Mouse (Mus musculus) kidney, adult 2 months (tissue): Measurements from ENCODE around the gene Ccdc171. TPM values are rescaled to one million over a fixed set of nuclear protein-coding genes. Genes with fewer than 3 reads are reported as not detected.
"Not testable (repeated sequence)": the region's sequence is repeated elsewhere in the genome, so short reads cannot be mapped to it uniquely, and the experiment has no call there.

ENCODE experiments used
- DNase-seq: peaks from one replicate; pipeline ENCODE4 v3.0.0; 2021
- H3K27ac ChIP-seq: fragments of 200-500 bp; 2 replicates; pipeline ENCODE4 v1.5.1; 2012; ENCODE audit warnings: low read depth, low read length, control low read depth, inconsistent platforms; ENCODE audit not compliant: insufficient read depth
- H3K27me3 ChIP-seq: fragments of 200-500 bp; replicated peaks from 2 replicates; pipeline ENCODE4 v1.6.1; 2012; ENCODE audit warnings: mild to moderate bottlenecking, moderate library complexity, low read length, inconsistent platforms; ENCODE audit not compliant: control insufficient read depth, insufficient read depth
- H3K36me3 ChIP-seq: fragments of 200-500 bp; 2 replicates; pipeline ENCODE4 v1.6.1; 2012; ENCODE audit warnings: mild to moderate bottlenecking, moderate library complexity, low read length, inconsistent platforms; ENCODE audit not compliant: control insufficient read depth, insufficient read depth
- H3K4me1 ChIP-seq: fragments of 200-500 bp; 2 replicates; pipeline ENCODE4 v1.6.1; 2011; ENCODE audit warnings: low read length; ENCODE audit not compliant: control insufficient read depth, insufficient read depth
- H3K4me3 ChIP-seq: fragments of 200-500 bp; 2 replicates; pipeline ENCODE4 v1.5.1; 2011; ENCODE audit warnings: mild to moderate bottlenecking, low read depth, low read length, control low read depth; ENCODE audit not compliant: insufficient read depth
- CTCF ChIP-seq: fragments of 200-500 bp; conservative IDR thresholded peaks from 2 replicates; pipeline ENCODE4 v1.5.1; 2011; ENCODE audit warnings: low read depth, mild to moderate bottlenecking, control low read depth, low read length, moderate library complexity, mixed read lengths; ENCODE audit not compliant: insufficient read depth, insufficient read length
- POLR2A ChIP-seq: fragments of 200-500 bp; IDR thresholded peaks from one replicate; pipeline ENCODE4 v1.6.1; 2011; ENCODE audit warnings: low read depth, low read length, control low read depth
- WGBS: fragments of 180-500 bp; shearing (Covaris S2); methylation state at CpG from one replicate; pipeline ENCODE4 v1.1.7; 2018; 5-methylcytosine and 5-hydroxymethylcytosine counted together
- polyA plus RNA-seq: library from polyadenylated mRNA; depleted of rRNA; stranded (reverse); fragments of >200 nt; gene quantifications from 2 replicates; pipeline ENCODE4 v1.2.3, GENCODE M21; 2012; rRNA removed

The Ccdc171 gene
- polyA plus RNA-seq, result 0.72 TPM in 2 replicates

DNA sequence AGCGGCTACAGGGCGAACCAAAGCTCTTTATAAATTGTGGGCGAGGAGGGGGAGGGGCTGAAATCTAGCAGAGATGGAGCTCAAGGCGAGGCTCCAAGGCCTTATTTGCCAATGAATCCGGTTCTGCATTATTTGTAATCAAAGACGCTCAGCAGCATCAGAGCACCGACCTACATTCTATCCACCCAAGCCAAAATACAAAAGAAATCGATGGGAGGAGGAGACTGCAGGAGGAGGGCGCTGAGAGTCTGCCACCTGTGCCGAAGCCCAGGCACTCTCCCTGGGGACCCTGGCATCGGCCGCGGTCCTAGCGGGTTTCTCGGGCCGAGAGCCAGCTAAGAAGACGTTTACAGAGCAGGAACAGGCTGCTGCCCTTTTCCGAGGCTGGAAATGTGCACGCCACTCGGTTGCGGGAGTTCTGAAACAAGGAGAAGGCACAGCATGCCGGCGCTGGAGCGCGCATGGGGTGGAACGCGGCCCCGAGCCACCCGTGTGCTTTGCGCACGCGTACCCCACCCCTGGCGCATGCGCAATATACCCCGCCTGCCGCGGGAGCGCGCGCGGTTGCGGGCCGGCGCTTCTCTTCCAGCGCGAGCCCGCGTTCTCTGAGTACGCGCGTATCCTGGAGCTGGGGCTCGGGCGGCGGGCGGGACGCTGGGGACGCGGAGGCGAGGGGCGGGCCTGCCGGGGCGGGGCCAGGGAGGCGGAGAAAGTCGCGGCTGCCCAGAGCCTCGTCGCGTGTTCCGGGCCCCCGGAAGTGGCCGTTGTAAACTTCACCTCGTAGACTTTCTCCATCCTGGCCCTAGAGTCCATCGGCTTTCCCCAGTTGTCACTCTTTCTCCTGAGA, at the start of gene Ccdc171:
TSS of gene Ccdc171 (plus strand) at position 703 of the 847 bp plus-strand sequence.
- WGBS, result under 1% methylated on average over 72 of the region's 73 CpGs
- H3K27ac ChIP-seq, result peak within 1 kb of the TSS; percentile 70

DNA sequence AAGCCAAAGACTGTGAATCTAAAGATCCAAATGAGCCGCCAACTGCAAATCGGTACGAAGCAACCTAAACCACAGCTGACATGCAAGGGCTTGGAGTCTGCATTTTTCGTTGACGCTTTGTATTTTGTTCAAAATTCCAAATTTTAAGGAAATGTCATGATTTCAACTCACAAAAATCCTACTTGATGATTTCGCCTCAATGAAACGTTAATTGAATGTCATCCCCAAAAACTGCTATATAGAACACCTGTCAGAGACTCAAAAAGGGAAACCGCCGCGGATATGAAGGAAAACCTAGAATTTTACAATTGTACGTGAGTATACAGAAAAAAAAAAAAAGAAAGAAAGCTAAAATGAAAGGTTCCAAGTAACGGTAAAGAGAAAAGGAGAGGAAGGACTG, 40.1 kb upstream of the Ccdc171 start:
- Histone ChIP-seq H3K4me1 (no peaks in the 10 kb centered on the region), H3K27ac (no peak overlapping the region), H3K4me3 (peak overlapping the region; percentile 94), H3K36me3 (no peaks in the 10 kb centered on the region), H3K27me3 (no peaks in the 10 kb centered on the region)
- WGBS, result 23% methylated on average over 12 of the region's 12 CpGs
- no peak for TF ChIP-seq POLR2A
- TF ChIP-seq CTCF, result no peak
- DNase-seq, result no peak

More for the DNA sequence above, at the start of gene Ccdc171:
- DNase-seq, result peak; percentile 97
- TF ChIP-seq CTCF (no peak), POLR2A (peak; percentile 80)
- Histone ChIP-seq H3K4me3 (peak within 1 kb of the TSS; percentile 71), H3K27me3 (no peaks in the 10 kb centered on the region), H3K4me1 (peaks cover 3% of the 10 kb centered on the region; the same call in 1 of the 2 replicates), H3K36me3 (no peaks in the 10 kb centered on the region)

DNA sequence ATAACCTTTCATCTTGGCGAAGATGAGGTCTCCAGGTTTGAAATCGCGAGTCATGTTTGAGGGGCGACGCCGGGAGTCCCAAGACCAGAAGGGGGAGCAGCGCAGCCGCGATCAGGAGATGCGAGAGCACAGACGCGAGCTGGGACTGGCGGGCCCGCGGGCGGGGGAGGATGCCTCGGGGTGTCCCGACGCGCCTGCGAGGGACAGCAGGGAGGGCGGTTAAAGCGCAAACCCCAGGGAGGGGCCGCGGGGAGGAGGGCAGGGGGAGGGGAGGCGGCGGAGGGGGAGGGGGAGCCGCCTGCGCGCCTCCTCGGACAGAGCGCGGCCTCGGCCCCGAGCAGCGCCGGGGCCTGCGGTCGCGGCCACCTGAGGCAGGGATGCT, 39.6 kb upstream of the Ccdc171 start:
- DNase-seq, result peak; percentile 82
- no peaks in the 10 kb centered on the region for H3K27me3 ChIP-seq

DNA sequence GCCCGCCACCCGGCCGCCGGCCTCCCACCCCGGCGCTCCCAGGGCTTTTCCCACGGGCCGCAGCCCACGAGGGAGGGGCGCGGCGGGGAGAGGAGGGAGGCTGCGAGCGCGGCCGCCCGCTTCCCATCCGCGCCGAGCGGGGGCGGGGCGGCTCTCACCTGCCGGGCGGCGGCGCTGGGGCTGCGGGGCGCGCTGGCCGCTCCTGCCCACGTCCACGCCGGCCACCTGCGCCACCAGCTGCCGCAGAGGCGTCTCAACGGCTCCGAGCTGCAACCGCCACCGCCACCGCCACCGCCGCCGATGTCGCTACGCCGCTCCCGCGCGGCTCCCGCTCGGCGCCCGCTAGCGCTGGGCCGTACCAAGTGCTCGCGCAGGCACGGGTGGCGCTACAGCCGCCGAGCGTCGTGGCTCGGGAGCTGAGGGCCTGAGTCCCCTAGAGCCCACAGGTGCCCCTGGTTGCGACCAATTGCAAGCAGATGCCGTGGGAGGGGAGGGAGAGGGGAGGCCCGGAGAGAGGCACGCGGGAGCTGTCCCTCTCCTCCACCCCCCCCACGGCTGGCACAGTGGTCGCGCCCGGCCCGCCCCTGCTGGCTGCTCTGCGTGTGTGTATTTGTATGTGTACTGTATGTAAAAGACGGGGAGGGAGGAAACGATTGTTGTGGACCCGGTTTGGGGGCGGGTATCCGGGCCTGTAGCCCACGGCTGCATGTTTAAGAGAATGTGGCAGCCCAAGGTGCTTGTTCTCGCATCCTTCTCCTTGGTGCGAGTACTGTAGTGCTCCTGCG, 39.0 kb upstream of the Ccdc171 start, which contains the start of gene Psip1:
TSS of gene Psip1 (minus strand) at position 343 of the 785 bp plus-strand sequence.
- H3K4me3 ChIP-seq, result peak within 1 kb of the TSS; percentile 94
- no peaks in the 10 kb centered on the region for H3K4me1 ChIP-seq
- under 1% methylated on average over 80 of the region's 86 CpGs for WGBS
- no peaks in the 10 kb centered on the region for H3K36me3 ChIP-seq
- peak; percentile 89 for DNase-seq
- H3K27me3 ChIP-seq, result no peaks in the 10 kb centered on the region
- TF ChIP-seq POLR2A (no peak), CTCF (peak; percentile 33; the same call in 1 of the 2 replicates)
- peak within 1 kb of the TSS; percentile 94 for H3K27ac ChIP-seq

More for the DNA sequence above, 39.6 kb upstream of the Ccdc171 start:
- TF ChIP-seq POLR2A, result no peak
- TF ChIP-seq CTCF, result peak; percentile 54
- Histone ChIP-seq H3K4me1 (no peaks in the 10 kb centered on the region), H3K27ac (no peak overlapping the region), H3K36me3 (no peaks in the 10 kb centered on the region), H3K4me3 (peak overlapping the region; percentile 94)
- WGBS, result 0% methylated on average over 27 of the region's 40 CpGs

DNA sequence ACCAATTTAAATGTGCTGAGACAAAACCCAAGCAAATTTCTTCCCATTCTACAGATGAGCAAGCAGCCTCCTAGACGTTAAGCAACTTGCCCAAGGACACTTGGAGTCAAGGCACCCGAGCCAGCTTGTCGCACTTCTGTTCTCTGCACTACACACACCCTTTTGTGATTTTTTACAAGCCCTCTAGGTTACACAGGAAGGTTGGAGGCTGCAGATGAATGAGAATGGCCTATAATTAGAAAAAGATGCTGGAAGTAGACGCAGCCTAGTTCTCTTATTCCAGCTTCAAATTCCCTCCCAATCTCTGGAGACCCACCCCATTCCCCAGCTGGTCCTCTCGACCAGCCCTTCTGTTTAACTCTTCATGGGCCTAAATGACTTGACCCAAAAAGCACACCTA, 36.2 kb upstream of the Ccdc171 start:
- 60% methylated on average over 5 of the region's 5 CpGs for WGBS
- TF ChIP-seq POLR2A, result no peak
- TF ChIP-seq CTCF, result no peak
- no peak for DNase-seq

DNA sequence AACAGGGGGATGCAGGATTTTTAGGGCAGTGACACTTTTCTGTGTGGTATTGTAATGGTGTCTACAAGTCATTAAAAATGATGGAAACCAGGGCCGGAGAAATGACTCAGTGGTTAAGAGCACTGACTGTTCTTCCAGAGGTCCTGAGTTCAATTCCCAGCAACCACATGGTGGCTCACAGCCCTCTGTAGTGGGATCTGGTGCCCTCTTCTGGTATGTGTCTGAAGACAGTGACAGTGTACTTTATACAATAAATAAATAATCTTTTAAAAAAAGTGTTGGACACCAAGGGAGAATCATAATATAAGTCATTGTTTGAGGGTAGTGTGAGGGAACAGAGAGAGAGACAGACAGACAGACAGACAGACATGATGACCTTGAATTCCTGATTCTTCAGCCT, 32.2 kb upstream of the Ccdc171 start:
- no peak for DNase-seq
- H3K4me1 ChIP-seq, result no peaks in the 10 kb centered on the region
- 95% methylated on average over 1 of the region's 1 CpGs for WGBS
- no peak for TF ChIP-seq POLR2A
- no peak for TF ChIP-seq CTCF
- H3K36me3 ChIP-seq, result no peaks in the 10 kb centered on the region
- H3K4me3 ChIP-seq, result no peak overlapping the region
- H3K27ac ChIP-seq, result no peak overlapping the region
- no peaks in the 10 kb centered on the region for H3K27me3 ChIP-seq

More for the DNA sequence above, 36.2 kb upstream of the Ccdc171 start:
- no peaks in the 10 kb centered on the region for H3K27me3 ChIP-seq
- no peak overlapping the region for H3K4me3 ChIP-seq
- no peak overlapping the region for H3K27ac ChIP-seq
- H3K36me3 ChIP-seq, result no peaks in the 10 kb centered on the region
- H3K4me1 ChIP-seq, result no peaks in the 10 kb centered on the region

DNA sequence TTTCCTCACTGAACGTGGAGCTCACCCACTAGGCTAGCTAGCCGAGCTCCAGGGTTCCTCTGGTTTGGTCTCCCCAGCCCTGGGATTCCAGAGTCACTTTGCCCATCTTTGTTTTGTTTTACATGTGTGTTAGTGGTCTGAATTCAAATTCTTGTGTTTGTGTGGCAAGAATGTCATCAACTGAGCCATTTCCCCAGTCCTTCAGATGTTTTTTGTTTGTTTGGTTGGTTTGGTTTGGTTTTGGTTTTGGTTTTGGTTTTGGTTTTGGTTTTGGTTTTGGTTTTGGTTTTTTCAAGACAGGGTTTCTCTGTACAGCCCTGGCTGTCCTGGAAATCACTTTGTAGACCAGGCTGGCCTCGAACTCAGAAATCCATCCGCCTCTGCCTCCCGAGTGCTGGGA, 28.3 kb upstream of the Ccdc171 start:
- H3K4me3 ChIP-seq, DNase-seq: not testable (repeated sequence)
- WGBS, result 85% methylated on average over 5 of the region's 5 CpGs

More for the DNA sequence above, 28.3 kb upstream of the Ccdc171 start:
- H3K36me3 ChIP-seq, H3K4me1 ChIP-seq, H3K27ac ChIP-seq, H3K27me3 ChIP-seq: not testable (repeated sequence)
